Mouse (Mus musculus): ENCODE measurements around the gene Dennd6a. TPM values are rescaled to one million over a fixed set of nuclear protein-coding genes. Genes with fewer than 3 reads are reported as not detected.
A peak's percentile ranks its signal among the peaks of the same experiment; 100 is the strongest.

The Dennd6a gene
- polyA plus RNA-seq, 1 experiment from 2014 or later = 18.3 TPM

DNA sequence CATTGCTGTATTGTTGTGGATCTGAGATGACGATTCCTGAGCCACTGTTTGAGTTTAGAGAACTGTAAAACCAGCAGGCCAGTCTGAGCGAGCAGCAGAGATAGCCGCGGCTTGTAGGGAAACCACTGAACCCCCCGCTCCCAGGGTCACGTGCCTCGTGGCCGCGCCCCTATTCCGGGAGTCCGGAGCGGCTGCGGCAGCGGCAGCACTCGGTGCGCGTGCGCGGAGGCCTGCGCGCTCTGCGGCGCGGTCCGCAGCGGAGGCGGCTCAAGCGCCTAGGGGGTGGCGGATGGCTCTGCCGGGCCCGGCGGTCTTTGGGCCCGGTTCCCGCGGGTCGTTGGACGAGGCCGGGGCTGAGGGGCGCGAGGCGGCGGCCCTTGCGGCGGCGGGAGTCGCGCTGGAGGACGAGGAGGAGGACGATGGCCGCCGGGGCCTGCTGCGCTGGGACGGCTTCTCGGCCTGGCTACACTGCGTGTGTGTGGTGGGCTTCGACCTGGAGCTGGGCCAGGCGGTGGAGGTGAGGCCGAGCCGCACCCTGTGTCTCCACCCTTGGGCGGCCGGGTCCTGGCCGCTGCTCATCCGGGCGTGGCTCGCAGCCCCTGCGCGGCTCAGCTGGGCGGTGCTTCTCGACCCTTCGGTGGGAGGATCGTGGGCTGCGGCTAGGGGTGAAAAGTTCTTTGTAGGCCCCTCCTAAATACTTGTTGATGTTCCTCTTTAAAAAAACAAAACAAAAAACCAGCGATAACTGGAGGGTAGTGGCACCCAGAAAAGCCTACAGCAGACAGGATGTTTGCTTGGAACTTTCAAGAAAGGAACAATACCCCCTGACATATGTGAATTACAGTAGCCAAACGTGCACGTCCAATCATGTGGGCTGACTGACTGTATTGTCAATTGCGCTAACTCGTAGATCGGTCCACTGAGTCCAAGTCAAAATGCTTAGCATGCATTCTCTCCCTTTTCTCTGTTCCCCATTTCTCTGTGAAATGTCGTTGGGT lies 6.0 kb downstream of the Dennd6a start:
- ATAC-seq (ENCODE audit: low FRiP score, low read depth) = peak; percentile 95
- no peaks in the 10 kb centered on the region for H3K9me3 ChIP-seq
- peak overlapping the region; percentile 83 for H3K4me2 ChIP-seq
- peak overlapping the region; percentile 86 for H3K4me3 ChIP-seq
- H3K27ac ChIP-seq (replicated peaks) = peak overlapping the region; percentile 95
- H3K9ac ChIP-seq = peak overlapping the region; percentile 95
- peaks cover 18% of the 10 kb centered on the region for H3K4me1 ChIP-seq (replicated peaks)
- WGBS = under 1% methylated on average over 63 of the region's 79 CpGs
- H3K27me3 ChIP-seq = no peaks in the 10 kb centered on the region
- H3K36me3 ChIP-seq = no peaks in the 10 kb centered on the region

DNA sequence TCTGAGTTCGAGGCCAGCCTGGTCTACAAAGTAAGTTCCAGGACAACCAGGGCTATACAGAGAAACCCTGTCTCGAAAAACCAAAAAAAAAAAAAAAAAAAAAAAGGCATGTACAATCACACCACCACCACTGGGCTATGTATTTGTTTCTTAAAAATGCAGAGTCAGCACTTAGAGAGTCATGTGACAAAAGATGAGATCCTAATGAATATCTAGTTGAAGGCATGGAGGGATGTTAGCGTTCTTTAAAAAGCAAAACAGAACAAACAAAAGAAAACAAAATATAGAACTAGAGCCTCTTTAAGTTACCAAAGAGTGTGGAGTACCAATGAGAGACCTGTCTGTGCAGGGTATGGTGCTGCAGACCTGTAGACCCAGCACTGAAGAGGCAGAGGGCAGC lies 10.0 kb downstream of the Dennd6a start:
- Histone ChIP-seq H3K9ac (no peak overlapping the region), H3K9me3 (no peaks in the 10 kb centered on the region), H3K4me3 (no peak overlapping the region), H3K27ac (replicated peaks) (no peak overlapping the region), H3K4me2 (no peak overlapping the region), H3K4me1 (replicated peaks) (peaks cover 17% of the 10 kb centered on the region), H3K36me3 (no peaks in the 10 kb centered on the region), H3K27me3 (no peaks in the 10 kb centered on the region)
- 76% methylated on average over 3 of the region's 3 CpGs for WGBS
- no peak for ATAC-seq (ENCODE audit: low FRiP score, low read depth)

DNA sequence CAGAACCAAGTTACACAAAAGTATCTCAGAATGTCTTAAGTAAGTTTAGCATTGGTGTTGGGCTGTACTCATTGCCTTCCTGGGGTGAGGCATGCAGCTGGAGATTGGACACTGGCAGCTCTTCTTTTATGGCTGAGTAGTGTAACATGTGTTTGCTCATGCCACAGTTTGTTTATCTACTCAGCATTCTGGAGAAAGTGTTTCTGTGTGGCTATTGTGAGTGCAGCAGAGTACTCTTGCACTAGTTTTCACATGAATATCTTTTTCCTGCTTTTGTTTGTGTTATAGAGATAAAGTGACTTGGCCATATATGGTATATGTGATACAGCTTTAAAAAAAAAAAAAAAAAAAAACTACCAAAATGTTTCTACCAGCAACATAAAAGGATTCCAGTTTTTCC lies 13.5 kb downstream of the Dennd6a start:
- H3K27ac ChIP-seq (replicated peaks) = no peak overlapping the region
- H3K9ac ChIP-seq = no peak overlapping the region
- no peaks in the 10 kb centered on the region for H3K9me3 ChIP-seq
- H3K27me3 ChIP-seq = no peaks in the 10 kb centered on the region
- no peak for ATAC-seq (ENCODE audit: low FRiP score, low read depth)
- H3K4me3 ChIP-seq = no peak overlapping the region
- no peak overlapping the region for H3K4me2 ChIP-seq
- no peaks in the 10 kb centered on the region for H3K36me3 ChIP-seq
- peaks cover 2% of the 10 kb centered on the region for H3K4me1 ChIP-seq (replicated peaks)

DNA sequence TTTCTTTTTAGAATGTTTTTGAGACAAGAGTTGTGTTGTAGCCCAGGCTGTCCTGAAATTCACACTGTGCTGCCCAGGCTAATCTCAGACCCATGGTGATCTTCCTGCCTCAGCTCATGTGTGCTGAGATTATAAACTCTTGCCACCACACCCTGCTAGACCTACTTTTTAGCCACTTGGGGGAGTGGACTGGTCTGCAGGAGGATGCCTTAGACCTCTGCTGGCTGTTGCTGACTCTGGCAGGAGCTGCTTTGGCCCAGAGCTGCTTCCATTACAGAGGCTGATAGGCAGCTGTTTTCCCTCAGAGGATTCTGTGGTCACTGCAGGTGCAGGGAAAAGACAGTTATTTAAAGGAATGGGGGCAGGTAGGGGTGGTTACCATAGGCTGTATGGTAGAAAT lies 17.7 kb downstream of the Dennd6a start:
- no peak for ATAC-seq (ENCODE audit: low FRiP score, low read depth)
- no peak overlapping the region for H3K4me3 ChIP-seq
- 0 out of 2 replicates have a peak, but pooled peaks cover 14% of the 10 kb centered on the region for H3K36me3 ChIP-seq

DNA sequence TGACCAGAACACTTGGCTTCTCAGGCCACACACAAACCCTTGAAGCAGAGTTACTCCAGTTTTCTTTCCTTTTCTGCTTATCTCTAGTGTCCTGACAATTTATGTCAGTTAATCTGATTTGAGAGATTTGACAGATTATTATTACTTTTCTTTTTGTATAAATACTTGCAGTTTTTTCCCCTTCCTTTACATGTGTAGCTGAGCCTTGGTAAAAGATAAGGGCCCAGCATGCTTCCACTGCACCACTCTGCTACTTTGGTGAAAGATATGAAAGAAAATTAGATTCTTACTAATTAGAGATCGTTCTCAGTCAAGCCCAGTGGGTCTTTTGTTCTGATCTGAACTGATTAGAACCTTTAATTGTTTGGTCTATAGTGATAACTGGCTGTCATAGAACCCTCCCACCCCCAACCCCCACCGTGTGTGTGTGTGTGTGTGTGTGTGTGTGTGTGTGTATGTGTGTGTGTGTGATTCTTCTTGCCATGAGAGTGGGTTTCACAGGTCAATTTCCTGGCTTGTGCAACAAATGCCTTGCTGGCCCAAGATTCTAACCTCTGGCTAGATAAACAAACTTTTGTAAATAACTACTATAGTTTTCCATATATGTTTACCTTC lies 19.7 kb downstream of the Dennd6a start:
- no peak for ATAC-seq (ENCODE audit: low FRiP score, low read depth)
- H3K27ac ChIP-seq (replicated peaks) = no peak overlapping the region
- H3K36me3 ChIP-seq = peaks cover 33% of the 10 kb centered on the region
- H3K9ac ChIP-seq = no peak overlapping the region
- H3K27me3 ChIP-seq = no peaks in the 10 kb centered on the region
- H3K4me3 ChIP-seq = no peak overlapping the region
- WGBS = 83% methylated on average over 2 of the region's 2 CpGs
- no peaks in the 10 kb centered on the region for H3K9me3 ChIP-seq
- H3K4me2 ChIP-seq = no peak overlapping the region
- H3K4me1 ChIP-seq (replicated peaks) = no peaks in the 10 kb centered on the region

More for the DNA sequence above, 17.7 kb downstream of the Dennd6a start:
- no peak overlapping the region for H3K9ac ChIP-seq
- H3K4me2 ChIP-seq = no peak overlapping the region
- no peaks in the 10 kb centered on the region for H3K27me3 ChIP-seq
- no peaks in the 10 kb centered on the region; the same call in 1 of the 2 replicates for H3K4me1 ChIP-seq (replicated peaks)
- no peak overlapping the region for H3K27ac ChIP-seq (replicated peaks)
- H3K9me3 ChIP-seq = no peaks in the 10 kb centered on the region

DNA sequence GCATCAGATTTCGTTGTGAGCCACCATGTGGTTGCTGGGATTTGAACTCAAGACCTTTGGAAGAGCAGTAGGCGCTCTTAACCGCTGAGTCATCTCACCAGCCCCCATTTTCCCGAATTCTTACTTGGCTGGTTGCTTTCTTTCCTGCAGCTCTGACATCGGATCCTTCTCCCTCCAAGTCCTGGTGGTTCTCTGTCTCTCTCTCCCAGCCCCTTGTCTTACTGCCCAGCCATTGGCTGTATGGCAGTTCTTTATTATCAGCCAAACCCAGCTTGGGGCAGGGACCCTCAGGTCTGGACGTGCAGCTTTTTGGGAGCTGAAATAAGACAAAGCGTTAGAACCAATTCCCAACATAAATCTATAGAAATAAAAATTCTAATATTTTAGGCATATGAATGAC lies 21.5 kb downstream of the Dennd6a start:
- Histone ChIP-seq H3K4me1 (replicated peaks) (no peaks in the 10 kb centered on the region), H3K4me3 (no peak overlapping the region), H3K27me3 (no peaks in the 10 kb centered on the region), H3K9me3 (no peaks in the 10 kb centered on the region), H3K36me3 (peaks cover 45% of the 10 kb centered on the region), H3K27ac (replicated peaks) (no peak overlapping the region), H3K4me2 (no peak overlapping the region), H3K9ac (no peak overlapping the region)
- no peak for ATAC-seq (ENCODE audit: low FRiP score, low read depth)
- 93% methylated on average over 7 of the region's 7 CpGs for WGBS

DNA sequence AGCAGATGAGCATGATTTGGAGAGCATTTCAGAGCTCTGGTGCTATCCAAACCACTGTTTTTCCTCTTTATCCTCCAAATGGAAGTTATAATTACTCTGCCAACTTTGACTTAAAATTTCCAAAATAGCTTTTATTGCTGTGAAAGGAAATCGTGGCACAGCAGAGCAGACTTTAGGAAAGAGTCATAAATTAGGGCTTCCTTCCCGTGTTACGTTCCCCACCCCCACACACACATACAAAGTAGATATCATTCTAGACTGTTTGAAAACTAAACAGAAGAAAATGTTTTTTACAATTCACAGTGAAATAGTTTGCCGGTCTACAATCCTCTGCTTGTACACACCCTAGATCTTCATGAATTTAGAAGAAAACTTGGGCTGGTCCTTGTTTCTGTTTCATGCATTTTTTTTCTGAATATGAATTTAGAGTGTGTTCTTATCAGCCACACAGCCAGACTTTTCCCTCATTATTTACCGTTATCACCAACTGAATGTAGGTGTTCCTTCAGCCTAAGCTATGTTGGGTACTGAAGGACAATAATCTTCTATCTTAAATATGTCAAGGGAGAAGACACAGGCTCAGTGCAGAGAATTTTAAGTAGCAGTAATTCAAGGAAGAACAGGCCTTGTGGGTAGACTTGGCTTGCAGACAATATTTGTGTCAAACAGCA lies 22.2 kb downstream of the Dennd6a start:
- H3K27me3 ChIP-seq = no peaks in the 10 kb centered on the region
- H3K9me3 ChIP-seq = no peaks in the 10 kb centered on the region
- no peak overlapping the region for H3K4me3 ChIP-seq
- no peak overlapping the region for H3K27ac ChIP-seq (replicated peaks)
- no peak overlapping the region for H3K4me2 ChIP-seq
- no peak overlapping the region for H3K9ac ChIP-seq
- 87% methylated on average over 5 of the region's 5 CpGs for WGBS
- H3K4me1 ChIP-seq (replicated peaks) = no peaks in the 10 kb centered on the region
- peaks cover 49% of the 10 kb centered on the region for H3K36me3 ChIP-seq
- no peak for ATAC-seq (ENCODE audit: low FRiP score, low read depth)

DNA sequence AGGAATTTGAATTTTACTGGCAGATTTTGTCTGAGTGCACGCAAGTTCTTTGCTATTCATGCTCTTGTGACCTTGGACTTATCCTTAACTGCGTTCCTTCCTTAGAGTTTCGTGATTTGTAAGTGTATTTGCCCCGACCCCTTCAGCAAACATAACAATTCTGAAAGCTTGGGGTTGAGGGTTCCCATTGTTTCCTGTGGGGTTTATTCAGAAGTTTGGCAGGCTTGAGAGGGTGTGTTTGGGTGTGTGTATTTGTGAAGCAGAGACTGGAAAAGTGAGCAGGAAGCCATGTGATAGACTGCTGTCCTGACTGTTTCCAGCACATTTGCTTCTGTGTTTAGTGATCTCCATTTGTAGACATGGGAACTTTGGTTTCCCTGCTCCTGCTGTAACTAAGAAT lies 31.7 kb downstream of the Dennd6a start:
- 77% methylated on average over 4 of the region's 4 CpGs for WGBS
- no peak overlapping the region for H3K4me2 ChIP-seq
- H3K4me1 ChIP-seq (replicated peaks) = no peaks in the 10 kb centered on the region
- peaks cover 52% of the 10 kb centered on the region for H3K36me3 ChIP-seq
- H3K27me3 ChIP-seq = no peaks in the 10 kb centered on the region
- no peak overlapping the region for H3K4me3 ChIP-seq
- no peak overlapping the region for H3K27ac ChIP-seq (replicated peaks)
- no peak for ATAC-seq (ENCODE audit: low FRiP score, low read depth)
- H3K9me3 ChIP-seq = no peaks in the 10 kb centered on the region
- no peak overlapping the region for H3K9ac ChIP-seq

DNA sequence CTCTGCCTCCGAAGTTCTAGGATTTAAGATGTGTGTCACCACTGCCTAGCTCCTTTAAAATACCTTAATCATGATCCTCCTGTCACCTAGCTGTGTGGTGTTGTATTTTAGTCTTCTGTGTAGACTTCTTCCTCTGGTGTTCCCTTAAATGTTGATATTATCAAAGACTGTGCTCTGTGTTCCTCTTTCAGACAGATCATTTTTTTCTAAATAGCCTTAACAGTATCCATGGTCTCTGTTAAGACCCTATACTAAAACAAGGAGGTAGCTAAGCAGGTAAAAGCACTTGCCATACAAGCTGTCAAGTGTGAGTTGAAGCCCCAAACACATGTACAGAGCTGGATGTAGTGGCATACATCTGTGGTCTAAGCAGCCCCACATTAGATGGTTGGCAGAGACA lies 36.0 kb downstream of the Dennd6a start:
- no peak overlapping the region for H3K4me2 ChIP-seq
- no peak for ATAC-seq (ENCODE audit: low FRiP score, low read depth)
- H3K27ac ChIP-seq (replicated peaks) = no peak overlapping the region
- 91% methylated on average over 1 of the region's 1 CpGs for WGBS
- no peak overlapping the region for H3K4me3 ChIP-seq
- no peak overlapping the region for H3K9ac ChIP-seq
- H3K27me3 ChIP-seq = no peaks in the 10 kb centered on the region
- H3K9me3 ChIP-seq = no peaks in the 10 kb centered on the region
- peaks cover 66% of the 10 kb centered on the region for H3K36me3 ChIP-seq
- no peaks in the 10 kb centered on the region for H3K4me1 ChIP-seq (replicated peaks)

DNA sequence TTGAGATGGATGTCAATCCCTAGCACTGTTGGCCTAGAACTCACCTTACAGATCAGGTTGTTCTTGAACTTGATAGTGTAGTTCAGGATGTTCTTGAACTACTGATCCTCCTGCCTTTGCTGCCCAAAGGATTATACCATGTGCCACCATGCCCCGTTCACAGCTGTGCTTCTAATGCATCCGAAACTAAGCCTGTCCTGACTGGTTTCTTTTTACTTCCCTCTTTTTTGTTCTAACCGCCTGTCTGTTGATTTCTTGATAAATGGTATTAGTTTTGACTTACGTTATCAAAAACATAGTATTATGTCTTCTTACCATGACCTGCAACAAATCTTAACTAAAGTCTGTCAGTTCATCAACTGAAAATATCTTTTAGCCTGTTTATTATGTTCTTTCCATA lies 37.0 kb downstream of the Dennd6a start:
- Histone ChIP-seq H3K4me3 (no peak overlapping the region), H3K36me3 (peaks cover 64% of the 10 kb centered on the region), H3K4me2 (no peak overlapping the region), H3K9me3 (no peaks in the 10 kb centered on the region), H3K9ac (no peak overlapping the region), H3K4me1 (replicated peaks) (no peaks in the 10 kb centered on the region), H3K27ac (replicated peaks) (no peak overlapping the region), H3K27me3 (no peaks in the 10 kb centered on the region)
- 95% methylated on average over 4 of the region's 4 CpGs for WGBS
- no peak for ATAC-seq (ENCODE audit: low FRiP score, low read depth)

DNA sequence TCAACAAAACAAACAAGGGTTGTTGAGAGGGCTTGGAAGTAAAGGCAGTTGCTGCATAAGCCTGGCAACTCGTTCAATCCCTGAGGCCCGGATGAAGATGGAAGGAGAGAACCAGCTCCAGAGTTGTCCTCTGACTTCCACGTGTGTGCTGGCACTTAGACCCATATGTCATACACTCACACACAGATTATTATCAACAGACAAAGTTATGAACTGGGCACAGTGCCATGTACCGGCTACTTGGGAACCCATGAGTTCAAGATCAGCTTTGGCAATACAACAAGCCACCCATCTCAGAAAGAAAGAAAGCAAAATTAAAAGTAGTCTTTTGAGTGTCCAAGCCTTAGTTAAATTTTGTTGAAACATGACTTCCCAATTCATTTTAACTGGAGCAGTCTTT lies 51.6 kb downstream of the Dennd6a start:
- no peak for ATAC-seq (ENCODE audit: low FRiP score, low read depth)
- H3K4me3 ChIP-seq = no peak overlapping the region
- no peaks in the 10 kb centered on the region for H3K4me1 ChIP-seq (replicated peaks)
- peaks cover 79% of the 10 kb centered on the region for H3K36me3 ChIP-seq
- H3K27ac ChIP-seq (replicated peaks) = no peak overlapping the region
- H3K9ac ChIP-seq = no peak overlapping the region
- H3K9me3 ChIP-seq = no peaks in the 10 kb centered on the region
- H3K27me3 ChIP-seq = no peaks in the 10 kb centered on the region
- 88% methylated on average over 4 of the region's 4 CpGs for WGBS
- no peak overlapping the region for H3K4me2 ChIP-seq

DNA sequence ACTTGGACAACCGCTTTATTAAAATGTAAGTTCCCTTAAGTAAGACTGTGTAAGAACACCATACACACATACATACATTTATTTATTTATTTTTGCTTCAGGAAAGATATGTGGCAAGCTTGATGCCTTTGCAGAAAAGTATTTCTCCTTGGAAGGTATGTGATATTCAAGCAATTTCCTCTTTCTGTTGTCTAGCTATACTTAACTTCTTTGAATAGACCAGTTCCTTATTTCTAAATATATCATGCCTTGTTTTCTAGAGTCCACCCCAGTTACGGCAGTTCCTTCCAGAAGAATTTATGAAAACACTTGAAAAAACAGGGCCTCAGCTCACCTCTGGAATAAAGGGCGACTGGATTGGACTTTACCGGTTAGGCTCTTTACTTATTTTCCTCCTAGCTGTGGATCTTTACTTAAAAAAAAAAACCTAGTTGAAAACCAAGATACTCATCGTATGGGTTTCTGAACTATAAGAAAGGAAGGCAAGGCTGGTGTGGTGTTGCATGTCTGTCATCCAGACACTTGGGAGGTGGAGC lies 53.0 kb downstream of the Dennd6a start:
- no peak for ATAC-seq (ENCODE audit: low FRiP score, low read depth)
- Histone ChIP-seq H3K4me2 (no peak overlapping the region), H3K4me1 (replicated peaks) (no peaks in the 10 kb centered on the region), H3K4me3 (no peak overlapping the region), H3K27me3 (no peaks in the 10 kb centered on the region), H3K27ac (replicated peaks) (no peak overlapping the region), H3K9ac (no peak overlapping the region), H3K36me3 (peaks cover 70% of the 10 kb centered on the region), H3K9me3 (no peaks in the 10 kb centered on the region)
- WGBS = 92% methylated on average over 5 of the region's 5 CpGs

All from hindbrain, embryonic 15.5 days (tissue).